Mouse (Mus musculus): ENCODE data around the gene Tubgcp3. TPM values are rescaled to one million over a fixed set of nuclear protein-coding genes. Genes with fewer than 3 reads are reported as not detected.
"Not testable (repeated sequence)": the region's sequence is repeated elsewhere in the genome, so short reads cannot be mapped to it uniquely, and the experiment has no call there.

Gene Tubgcp3
- total RNA-seq (2021) = 10 to 100 TPM; 31.7 to 40.9 TPM

GRCm38 (mm10) chr8:12672056-12672881 is at the start of gene Tubgcp3:
Gene Tubgcp3 (minus strand): TSS chr8:12672248.
- intact Hi-C loops (cut with DNase I) = loop anchor here (1.0 to 10.0 kb wide), 2 partner anchors 85 to 143 kb away; partner anchors contain the start of gene Atp11a
- peak; percentile 90 to 91 for DNase-seq (ENCODE audit: low spot score in 2 of 2)

- DNase-seq (ENCODE audit: low spot score in 2 of 2) = no peak
- intact Hi-C loops (cut with DNase I) = no loop called here
Observed at GRCm38 (mm10) chr8:12719091-12719490, 47.0 kb upstream of the Tubgcp3 start.

- DNase-seq (ENCODE audit: low spot score in 2 of 2) = no peak
- intact Hi-C loops (cut with DNase I) = no loop called here
Observed at GRCm38 (mm10) chr8:12715861-12716585, 44.0 kb upstream of the Tubgcp3 start.

- no peak for DNase-seq (ENCODE audit: low spot score in 2 of 2)
- intact Hi-C loops (cut with DNase I) = no loop called here
Observed at GRCm38 (mm10) chr8:12711623-12712022, 39.6 kb upstream of the Tubgcp3 start.

- intact Hi-C loops (cut with DNase I) = no loop called here
- DNase-seq (ENCODE audit: low spot score in 2 of 2) = no peak
Observed at GRCm38 (mm10) chr8:12703597-12703996, 31.5 kb upstream of the Tubgcp3 start.

GRCm38 (mm10) chr8:12702290-12702689 is 30.2 kb upstream of the Tubgcp3 start:
- intact Hi-C loops (cut with DNase I) = no loop called here
- no peak for DNase-seq (ENCODE audit: low spot score in 2 of 2)

- intact Hi-C loops (cut with DNase I) = no loop called here
- DNase-seq (ENCODE audit: low spot score in 2 of 2) = no peak
Observed at GRCm38 (mm10) chr8:12698660-12699277, 26.7 kb upstream of the Tubgcp3 start.

- DNase-seq (ENCODE audit: low spot score in 2 of 2) = no peak
- intact Hi-C loops (cut with DNase I) = no loop called here
Observed at GRCm38 (mm10) chr8:12688851-12689250, 16.8 kb upstream of the Tubgcp3 start.

- peak; percentile 70 to 76 for DNase-seq (ENCODE audit: low spot score in 2 of 2)
- intact Hi-C loops (cut with DNase I) = loop anchor here (5.0 to 10.0 kb wide), 2 partner anchors 137 to 720 kb away; no protein-coding TSS in a partner anchor
Observed at GRCm38 (mm10) chr8:12677529-12677928, 5.5 kb upstream of the Tubgcp3 start.

GRCm38 (mm10) chr8:12671473-12672055 is 484 bp downstream of the Tubgcp3 start:
- peak in 1 of 2 experiments; percentile 7 for DNase-seq (ENCODE audit: low spot score in 2 of 2)
- intact Hi-C loops (cut with DNase I) = loop anchor here (1.0 to 10.0 kb wide), 2 partner anchors 86 to 143 kb away; partner anchors contain the start of gene Atp11a

- intact Hi-C loops (cut with DNase I) = loop anchor here (10.0 kb wide), 1 partner anchor 144 kb away; no protein-coding TSS in a partner anchor
Observed at GRCm38 (mm10) chr8:12670965-12671364, 1.1 kb downstream of the Tubgcp3 start.

GRCm38 (mm10) chr8:12668832-12669231 is 3.2 kb downstream of the Tubgcp3 start:
- DNase-seq (ENCODE audit: low spot score in 2 of 2) = peak; percentile 36 to 46
- intact Hi-C loops (cut with DNase I) = loop anchor here (5.0 kb wide), 1 partner anchor 52 kb away; no protein-coding TSS in a partner anchor

More at GRCm38 (mm10) chr8:12670965-12671364, 1.1 kb downstream of the Tubgcp3 start:
- DNase-seq (ENCODE audit: low spot score in 2 of 2) = no peak

GRCm38 (mm10) chr8:12666530-12666929 is 5.5 kb downstream of the Tubgcp3 start:
- not testable (repeated sequence) for DNase-seq (ENCODE audit: low spot score in 2 of 2)
- intact Hi-C loops (cut with DNase I) = loop anchor here (5.0 kb wide), 1 partner anchor 49 kb away; no protein-coding TSS in a partner anchor

GRCm38 (mm10) chr8:12663105-12663456 is 9.0 kb downstream of the Tubgcp3 start:
- DNase-seq (ENCODE audit: low spot score in 2 of 2) = no peak
- intact Hi-C loops (cut with DNase I) = no loop called here

GRCm38 (mm10) chr8:12662375-12663104 is 9.5 kb downstream of the Tubgcp3 start:
- intact Hi-C loops (cut with DNase I) = no loop called here
- DNase-seq (ENCODE audit: low spot score in 2 of 2) = no peak

- intact Hi-C loops (cut with DNase I) = no loop called here
- no peak for DNase-seq (ENCODE audit: low spot score in 2 of 2)
Observed at GRCm38 (mm10) chr8:12657411-12657810, 14.6 kb downstream of the Tubgcp3 start.

- no peak for DNase-seq (ENCODE audit: low spot score in 2 of 2)
- intact Hi-C loops (cut with DNase I) = no loop called here
Observed at GRCm38 (mm10) chr8:12651246-12651645, 20.8 kb downstream of the Tubgcp3 start.

- DNase-seq (ENCODE audit: low spot score in 2 of 2) = no peak
- intact Hi-C loops (cut with DNase I) = no loop called here
Observed at GRCm38 (mm10) chr8:12650495-12650894, 21.6 kb downstream of the Tubgcp3 start.

- intact Hi-C loops (cut with DNase I) = no loop called here
- DNase-seq (ENCODE audit: low spot score in 2 of 2) = no peak
Observed at GRCm38 (mm10) chr8:12648951-12649350, 23.1 kb downstream of the Tubgcp3 start.
